Comparison of ENCODE assay signal across 20 mouse cellular contexts in genomic region chr1:39292001-39292400, GRCm38 (mm10).
"Had no signal": no experiment of that assay in that cellular context is flagged by ENCODE, and none has a peak within 500 bp of the region (broad histone marks: within the 10 kb centered on the region; RNA-seq: fewer than 3 reads in every experiment).

No protein-coding gene starts in this region.

- H3K27me3 ChIP-seq: limb, embryonic 13.5 days; liver, embryonic 12.5 days; liver, embryonic 15.5 days; megakaryocyte, embryonic 14.5 days; midbrain, embryonic 13.5 days; neural tube, embryonic 13.5 days had no signal

- H3K4me3 ChIP-seq: limb, embryonic 10.5 days; limb, embryonic 13.5 days; liver, embryonic 12.5 days; liver, embryonic 15.5 days; megakaryocyte, embryonic 14.5 days; midbrain, embryonic 10.5 days; midbrain, embryonic 13.5 days; myocyte; neural tube, embryonic 13.5 days had no signal

- DNase-seq: kidney, adult 18-20 months; kidney, adult 9 months; kidney, postnatal 14 days; kidney, postnatal 4 days; liver; lung, adult 2 months; lung, postnatal 36 days; retina, postnatal 1 day; thymus, adult 18-20 months; thymus, postnatal 36 days had no signal

- H3K9me3 ChIP-seq: limb, embryonic 10.5 days; limb, embryonic 13.5 days; liver, embryonic 12.5 days; liver, embryonic 15.5 days; midbrain, embryonic 10.5 days; midbrain, embryonic 13.5 days; neural tube, embryonic 13.5 days had no signal

- H3K27ac ChIP-seq: limb, embryonic 10.5 days; limb, embryonic 13.5 days; liver, embryonic 12.5 days; liver, embryonic 15.5 days; midbrain, embryonic 10.5 days; midbrain, embryonic 13.5 days; neural tube, embryonic 13.5 days had no signal

- H3K4me1 ChIP-seq: limb, embryonic 10.5 days; limb, embryonic 13.5 days; liver, embryonic 12.5 days; liver, embryonic 15.5 days; midbrain, embryonic 10.5 days; neural tube, embryonic 13.5 days had no signal

- H3K9ac ChIP-seq: limb, embryonic 13.5 days; liver, embryonic 12.5 days; liver, embryonic 15.5 days; midbrain, embryonic 13.5 days; neural tube, embryonic 13.5 days had no signal

- H3K4me2 ChIP-seq: limb, embryonic 13.5 days; liver, embryonic 12.5 days; liver, embryonic 15.5 days; midbrain, embryonic 13.5 days; neural tube, embryonic 13.5 days had no signal

- ATAC-seq: liver, embryonic 12.5 days; midbrain, embryonic 13.5 days; midbrain, embryonic 16.5 days had no signal

- H3K36me3 ChIP-seq: limb, embryonic 10.5 days; limb, embryonic 13.5 days; liver, embryonic 12.5 days; liver, embryonic 15.5 days; midbrain, embryonic 10.5 days; midbrain, embryonic 13.5 days; neural tube, embryonic 13.5 days had no signal
